Mouse (Mus musculus) liver, adult 2 months (tissue): ENCODE measurements around the gene Zdhhc4. TPM values are rescaled to one million over a fixed set of nuclear protein-coding genes. Genes with fewer than 3 reads are reported as not detected.

Experiments used
- DNase-seq: peaks from one replicate; pipeline ENCODE4 v3.0.0-alpha.2; 2011; ENCODE audit warnings: low read depth, low spot score; ENCODE audit errors: extremely low read depth
- H3K27ac ChIP-seq: fragments of 200-500 bp; replicated peaks from 2 replicates; pipeline ENCODE4 v1.5.1; 2012; ENCODE audit warnings: low read depth, mild to moderate bottlenecking, control low read depth, inconsistent platforms, low read length; ENCODE audit not compliant: insufficient read depth
- H3K27me3 ChIP-seq: fragments of 200-500 bp; 2 replicates; pipeline ENCODE4 v1.6.1; 2012; ENCODE audit warnings: mild to moderate bottlenecking, moderate library complexity, low read length, inconsistent platforms; ENCODE audit not compliant: control insufficient read depth, insufficient read depth
- H3K36me3 ChIP-seq: fragments of 200-500 bp; 2 replicates; pipeline ENCODE4 v1.6.1; 2012; ENCODE audit warnings: low read length, inconsistent platforms; ENCODE audit not compliant: control insufficient read depth, insufficient read depth
- H3K4me1 ChIP-seq: fragments of 200-500 bp; 2 replicates; pipeline ENCODE4 v1.6.1; 2011; ENCODE audit warnings: low read length; ENCODE audit not compliant: control insufficient read depth, insufficient read depth
- H3K4me3 ChIP-seq: fragments of 200-500 bp; 2 replicates; pipeline ENCODE4 v1.5.1; 2011; ENCODE audit warnings: low read depth, mild to moderate bottlenecking, control low read depth, low read length, moderate library complexity; ENCODE audit not compliant: insufficient read depth
- H3K79me2 ChIP-seq: fragments of 200-500 bp; 2 replicates; pipeline ENCODE4 v1.6.1; 2012; ENCODE audit warnings: inconsistent platforms, mild to moderate bottlenecking, low read length, moderate library complexity; ENCODE audit not compliant: control insufficient read depth, insufficient read depth
- H3K9ac ChIP-seq: fragments of 200-500 bp; 2 replicates; pipeline ENCODE4 v1.6.1; 2012; ENCODE audit warnings: low read depth, mild to moderate bottlenecking, control low read depth, inconsistent platforms, low read length
- CTCF ChIP-seq: fragments of 200-500 bp; IDR thresholded peaks from 2 replicates; pipeline ENCODE4 v1.5.1; 2011; ENCODE audit warnings: low read depth, low read length, control low read depth
- POLR2A ChIP-seq: fragments of 200-500 bp; IDR thresholded peaks from 2 replicates; pipeline ENCODE4 v1.6.1; 2011; ENCODE audit warnings: low read length, control low read depth; ENCODE audit not compliant: insufficient read depth; ENCODE audit errors: extremely low read depth
- WGBS: fragments of 180-500 bp; shearing (Covaris S2); methylation state at CpG from one replicate; pipeline ENCODE4 v1.1.7; 2018; 5-methylcytosine and 5-hydroxymethylcytosine counted together
- polyA plus RNA-seq: library from polyadenylated mRNA; depleted of rRNA; stranded (reverse); fragments of >200 nt; gene quantifications from 2 replicates; pipeline ENCODE4 v1.2.3, GENCODE M21; 2012
- total RNA-seq: library from RNA; depleted of rRNA; stranded (reverse); fragments of >200 nt; gene quantifications from 2 replicates; pipeline ENCODE4 v1.2.3, GENCODE M21; 2014

Zdhhc4 gene
- total and polyA plus RNA-seq, 2 experiments, result 13.0 to 42.5 TPM

DNA sequence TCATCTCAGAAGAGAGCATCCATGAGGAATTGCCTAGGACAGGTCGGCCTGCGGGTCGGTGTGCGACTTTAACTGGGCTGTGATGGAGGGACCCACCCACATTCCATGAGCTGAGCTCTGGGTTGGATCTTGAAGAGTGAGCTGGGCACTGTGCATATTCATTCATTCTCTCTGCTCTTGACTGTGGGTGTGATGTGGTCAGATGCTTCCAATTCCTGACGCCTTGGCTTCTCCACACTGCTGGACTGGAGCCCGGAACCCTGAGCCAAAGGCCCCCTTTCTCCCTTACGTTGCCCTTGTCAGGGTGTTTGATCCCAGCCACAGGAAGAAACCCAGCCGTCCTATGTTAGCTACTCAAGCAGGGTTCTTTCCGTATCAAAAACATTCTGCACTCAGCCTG, 31.1 kb downstream of the Zdhhc4 start:
- Histone ChIP-seq H3K36me3 (no peaks in the 10 kb centered on the region), H3K27ac (no peak overlapping the region), H3K27me3 (peaks cover 5% of the 10 kb centered on the region), H3K4me3 (no peak overlapping the region), H3K9ac (no peak overlapping the region), H3K79me2 (no peaks in the 10 kb centered on the region), H3K4me1 (no peaks in the 10 kb centered on the region)
- no peak for TF ChIP-seq POLR2A
- no peak for TF ChIP-seq CTCF
- no peak for DNase-seq
- 92% methylated on average over 9 of the region's 9 CpGs for WGBS

DNA sequence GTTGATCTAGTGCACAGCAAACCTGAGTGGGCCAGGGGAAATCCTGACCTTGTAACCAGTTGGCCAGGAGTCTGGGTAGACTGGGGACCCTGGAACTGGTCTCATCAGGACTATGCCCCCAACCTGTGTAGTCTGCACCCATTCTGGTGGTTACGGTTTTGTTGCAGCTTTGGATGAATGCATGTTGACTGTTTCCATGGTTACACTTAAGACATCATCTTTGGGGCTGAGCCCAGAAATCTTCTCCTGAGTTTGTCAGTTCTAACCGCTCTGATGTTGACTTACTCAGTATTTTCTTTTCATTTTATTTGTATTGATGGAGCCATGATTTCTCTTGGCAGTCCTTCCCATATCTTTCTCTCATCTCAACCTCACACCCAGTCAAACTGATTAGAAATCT, 33.7 kb downstream of the Zdhhc4 start:
- no peak overlapping the region for H3K9ac ChIP-seq
- no peaks in the 10 kb centered on the region for H3K4me1 ChIP-seq
- no peak for DNase-seq
- TF ChIP-seq POLR2A (no peak), CTCF (no peak)
- 28% methylated on average over 2 of the region's 2 CpGs for WGBS
- H3K4me3 ChIP-seq, result no peak overlapping the region
- H3K27me3 ChIP-seq, result peaks cover 5% of the 10 kb centered on the region
- H3K79me2 ChIP-seq, result no peaks in the 10 kb centered on the region
- no peaks in the 10 kb centered on the region for H3K36me3 ChIP-seq
- H3K27ac ChIP-seq, result no peak overlapping the region

DNA sequence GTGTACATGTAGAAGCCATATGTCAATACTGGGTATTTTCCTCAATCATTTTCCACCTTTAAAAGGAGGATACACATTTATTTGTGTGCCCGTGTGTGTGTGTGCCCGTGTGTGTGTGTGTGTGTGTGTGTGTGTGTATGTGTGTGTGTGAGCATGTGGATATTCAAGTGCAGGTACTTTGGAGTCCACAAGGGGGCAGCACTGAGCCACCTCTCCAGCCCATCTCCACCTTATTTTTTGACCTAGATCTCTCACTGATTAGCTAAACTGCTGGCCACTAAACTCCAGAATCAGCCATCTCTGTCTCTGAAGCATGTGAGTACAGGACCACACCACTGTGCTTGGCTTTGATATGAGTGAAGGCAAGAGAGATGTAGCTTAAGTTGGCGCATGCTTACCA, 34.2 kb downstream of the Zdhhc4 start:
- TF ChIP-seq POLR2A (no peak), CTCF (peak; percentile 40; the same call in 1 of the 2 replicates)
- Histone ChIP-seq H3K9ac (no peak overlapping the region), H3K4me1 (no peaks in the 10 kb centered on the region), H3K27me3 (peaks cover 5% of the 10 kb centered on the region), H3K4me3 (no peak overlapping the region), H3K27ac (no peak overlapping the region), H3K79me2 (no peaks in the 10 kb centered on the region), H3K36me3 (no peaks in the 10 kb centered on the region)
- WGBS, result 89% methylated on average over 3 of the region's 3 CpGs
- DNase-seq, result no peak

DNA sequence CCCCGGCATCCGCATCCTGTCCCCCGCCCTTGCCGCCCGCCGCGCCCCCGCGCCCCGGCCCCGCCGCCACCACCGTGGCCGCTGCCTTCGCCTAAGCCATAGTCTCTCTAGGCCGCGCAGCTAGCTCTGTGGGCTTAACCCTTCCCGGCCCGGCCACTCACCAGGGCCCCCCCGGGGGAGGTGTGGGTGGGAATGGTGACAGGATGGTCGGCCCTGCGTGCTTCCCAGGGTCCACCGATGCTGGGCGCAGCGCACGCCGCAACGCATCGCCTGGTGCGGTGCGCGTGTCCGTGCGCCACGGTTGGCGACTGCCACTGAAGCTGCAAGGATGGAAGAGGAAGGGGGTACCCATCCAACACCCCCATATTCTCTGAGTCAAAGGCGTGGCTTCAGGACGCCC, 35.7 kb downstream of the Zdhhc4 start, which contains the start of gene Zfp853:
Zfp853 (minus strand) TSS at position 220 of the 400 bp plus-strand sequence.
- Histone ChIP-seq H3K4me1 (no peaks in the 10 kb centered on the region), H3K9ac (no peak within 1 kb of the TSS), H3K36me3 (no peaks in the 10 kb centered on the region), H3K4me3 (peak within 1 kb of the TSS; percentile 6; the same call in 1 of the 2 replicates), H3K27me3 (peaks cover 13% of the 10 kb centered on the region), H3K27ac (no peak within 1 kb of the TSS), H3K79me2 (no peaks in the 10 kb centered on the region)
- WGBS, result 9% methylated on average over 32 of the region's 38 CpGs
- no peak for TF ChIP-seq POLR2A
- TF ChIP-seq CTCF, result no peak
- no peak for DNase-seq

DNA sequence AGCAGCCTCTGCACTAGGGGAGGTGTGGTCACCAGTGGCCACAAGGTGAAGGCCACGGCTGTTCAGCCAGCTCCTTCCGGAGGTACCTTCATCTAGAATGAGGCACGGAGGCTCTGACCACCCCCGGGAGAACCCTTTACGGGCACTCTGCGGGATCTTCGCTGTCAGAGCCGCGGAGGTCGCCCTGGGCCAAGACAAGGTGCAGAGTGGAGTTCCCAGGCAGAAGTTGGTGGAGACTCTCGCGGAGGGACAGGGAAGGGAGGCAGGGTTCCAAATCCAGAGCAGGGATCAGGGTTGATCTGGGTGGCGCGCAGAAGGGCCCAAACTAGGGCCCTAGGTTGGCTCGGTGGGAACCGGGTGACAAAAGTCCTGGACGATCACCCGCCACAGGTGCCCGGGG, 36.2 kb downstream of the Zdhhc4 start:
- H3K27ac ChIP-seq, result no peak overlapping the region
- H3K27me3 ChIP-seq, result peaks cover 13% of the 10 kb centered on the region
- H3K4me3 ChIP-seq, result no peak overlapping the region
- H3K79me2 ChIP-seq, result no peaks in the 10 kb centered on the region
- no peaks in the 10 kb centered on the region for H3K4me1 ChIP-seq
- no peak overlapping the region for H3K9ac ChIP-seq
- no peaks in the 10 kb centered on the region for H3K36me3 ChIP-seq
- TF ChIP-seq CTCF (no peak), POLR2A (no peak)
- DNase-seq, result no peak
- WGBS, result 5% methylated on average over 19 of the region's 19 CpGs

DNA sequence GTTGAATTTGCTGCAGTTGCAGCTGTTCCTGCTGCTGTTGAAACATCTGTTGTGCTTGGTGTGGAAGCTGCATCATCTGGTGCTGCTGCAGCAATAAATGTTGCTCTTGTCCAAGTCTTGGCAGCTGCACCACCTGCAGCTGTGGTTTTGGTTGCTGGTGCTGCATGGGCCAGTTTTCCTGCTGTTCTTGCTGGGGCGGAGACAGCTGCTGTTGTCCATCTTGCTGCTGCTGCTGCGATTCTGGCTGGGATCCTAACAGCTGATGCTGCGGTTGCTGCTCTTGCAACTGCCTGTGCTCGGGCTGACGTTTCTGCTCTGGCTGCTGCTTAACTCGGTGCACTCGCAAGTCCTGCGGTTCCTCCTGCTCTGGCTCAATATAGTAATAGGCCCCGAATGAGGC, 39.8 kb downstream of the Zdhhc4 start:
- Histone ChIP-seq H3K9ac (no peak overlapping the region), H3K27ac (no peak overlapping the region), H3K27me3 (peaks cover 15% of the 10 kb centered on the region), H3K79me2 (no peaks in the 10 kb centered on the region), H3K36me3 (no peaks in the 10 kb centered on the region), H3K4me1 (no peaks in the 10 kb centered on the region; the same call in 1 of the 2 replicates), H3K4me3 (no peak overlapping the region)
- no peak for TF ChIP-seq POLR2A
- no peak for TF ChIP-seq CTCF
- DNase-seq, result no peak
- WGBS, result 80% methylated on average over 9 of the region's 9 CpGs
